Comparison of ENCODE assay signal across 21 mouse cellular contexts in the genomic region with DNA sequence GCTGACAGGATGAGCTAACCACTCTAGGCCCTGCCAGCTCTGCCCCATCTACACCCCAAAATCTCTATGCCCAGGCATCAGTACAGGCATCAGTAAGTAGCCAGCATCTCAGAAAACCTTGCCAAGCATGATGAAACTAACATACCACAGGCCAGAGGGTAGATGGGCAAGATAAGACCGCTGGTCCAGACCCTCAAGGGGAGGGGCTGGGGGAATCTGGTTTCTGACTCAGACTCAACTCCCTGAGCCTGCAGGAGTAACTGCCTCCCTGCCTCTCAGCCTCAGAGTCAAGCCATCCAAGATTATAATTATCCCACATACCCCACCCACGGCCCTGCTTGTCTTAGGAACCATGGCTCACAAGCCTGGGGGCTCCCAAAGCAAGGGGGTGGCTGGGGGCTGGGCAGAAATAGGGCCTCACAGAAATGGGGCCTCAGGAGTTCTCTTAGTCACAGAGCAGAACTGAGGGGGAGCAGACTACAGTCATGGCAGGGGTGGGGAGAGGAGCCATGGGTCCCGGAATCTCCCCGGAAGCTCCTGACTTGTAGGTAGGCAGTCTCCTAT. TPM values are rescaled to one million over a fixed set of nuclear protein-coding genes. Genes with fewer than 3 reads are reported as not detected.
DNase-seq lines count a peak whose midpoint lies in the region; ATAC-seq and TF ChIP-seq lines count a peak whose summit lies in the region.
"Had no signal": no experiment of that assay in that cellular context is flagged by ENCODE, and none has a peak within 500 bp of the region (broad histone marks: within the 10 kb centered on the region; RNA-seq: fewer than 3 reads in every experiment).

No protein-coding gene starts in this region.

- no peak for TF ChIP-seq EP300 in liver, postnatal 0 days (IDR thresholded peaks at IDR 0.05; ENCODE audit: low read depth)

- H3K4me3 ChIP-seq in forebrain, embryonic 12.5 days (replicated peaks) = no peak overlapping the region
- no peak overlapping the region for H3K4me3 ChIP-seq in liver, postnatal 0 days (ENCODE audit: low read depth, low read length)
- H3K4me3 ChIP-seq: embryonic facial prominence, embryonic 12.5 days; forebrain, embryonic 10.5 days had no signal

- H3K4me2 ChIP-seq in forebrain, embryonic 12.5 days = no peak overlapping the region
- no peak overlapping the region for H3K4me2 ChIP-seq in liver, postnatal 0 days (ENCODE audit: low read depth, low read length)
- H3K4me2 ChIP-seq: embryonic facial prominence, embryonic 12.5 days; heart, embryonic 11.5 days had no signal

- no peaks in the 10 kb centered on the region for H3K4me1 ChIP-seq in forebrain, embryonic 12.5 days
- H3K4me1 ChIP-seq in liver, postnatal 0 days (ENCODE audit: insufficient read depth) = no peaks in the 10 kb centered on the region
- H3K4me1 ChIP-seq: embryonic facial prominence, embryonic 12.5 days; forebrain, embryonic 10.5 days had no signal

- no peaks in the 10 kb centered on the region for H3K9me3 ChIP-seq in forebrain, embryonic 12.5 days
- no peaks in the 10 kb centered on the region for H3K9me3 ChIP-seq in liver, postnatal 0 days (ENCODE audit: low read length)
- H3K9me3 ChIP-seq: embryonic facial prominence, embryonic 12.5 days; forebrain, embryonic 10.5 days had no signal

- no peak overlapping the region for H3K27ac ChIP-seq in forebrain, embryonic 12.5 days
- H3K27ac ChIP-seq in liver, postnatal 0 days (ENCODE audit: low read depth) = no peak overlapping the region
- H3K27ac ChIP-seq: embryonic facial prominence, embryonic 12.5 days; forebrain, embryonic 10.5 days; kidney, postnatal 0 days; macrophage had no signal

- no peak for TF ChIP-seq CTCF in liver, postnatal 0 days (IDR thresholded peaks at IDR 0.05; ENCODE audit: low read depth)

- H3K27me3 ChIP-seq in forebrain, embryonic 12.5 days = no peaks in the 10 kb centered on the region
- no peaks in the 10 kb centered on the region for H3K27me3 ChIP-seq in liver, postnatal 0 days (ENCODE audit: insufficient read depth, low read length)
- H3K27me3 ChIP-seq: embryonic facial prominence, embryonic 12.5 days had no signal

- no peak for ATAC-seq in erythroid progenitor cell, adult 5-6 weeks (replicated peaks; ENCODE audit: low FRiP score, poor library complexity, severe bottlenecking)
- ATAC-seq in forebrain, embryonic 12.5 days (ENCODE audit: low FRiP score) = no peak
- ATAC-seq in liver, postnatal 0 days = no peak
- ATAC-seq: inflammation-experienced regulatory T-cells, adult 6 months had no signal

- no peaks in the 10 kb centered on the region for H3K36me3 ChIP-seq in forebrain, embryonic 12.5 days (replicated peaks)
- H3K36me3 ChIP-seq in liver, postnatal 0 days (replicated peaks; ENCODE audit: insufficient read depth, low read length) = no peaks in the 10 kb centered on the region
- H3K36me3 ChIP-seq: embryonic facial prominence, embryonic 12.5 days; forebrain, embryonic 10.5 days had no signal

- WGBS in forebrain, embryonic 12.5 days = 91% methylated on average over 4 of the region's 4 CpGs
- WGBS in liver, postnatal 0 days (ENCODE audit: insufficient replicate concordance) = 67% methylated on average over 4 of the region's 4 CpGs

- H3K9ac ChIP-seq in forebrain, embryonic 12.5 days = no peak overlapping the region
- no peak overlapping the region for H3K9ac ChIP-seq in liver, postnatal 0 days (replicated peaks)
- H3K9ac ChIP-seq: embryonic facial prominence, embryonic 12.5 days had no signal

- peak; percentile 36 for DNase-seq in layer of hippocampus, adult 11-12 months (ENCODE audit: low spot score)
- DNase-seq in layer of hippocampus, postnatal 14 days (ENCODE audit: low spot score in 2 of 2) = no peak
- DNase-seq in brain, adult 2 months (ENCODE audit: low read depth, low spot score) = peak; percentile 92
- DNase-seq in left cerebral cortex, adult 18-20 months (ENCODE audit: low spot score in 2 of 2) = peak; percentile 69 to 80
- peak; percentile 33 for DNase-seq in right cerebral cortex, postnatal 14 days
- DNase-seq in liver, postnatal 0 days = no peak
- DNase-seq: adrenal gland, postnatal 10 days; B cell, adult 2 months; cerebellum, postnatal 25 days; gastrocnemius, postnatal 10 days; lung, adult 18-20 months; midbrain, embryonic 14.5 days had no signal

RNA-seq across cellular contexts. Expression of a gene that starts 38.1 kb away (rescaled TPM):
- 100 to 1,000 TPM; 273 to 305 TPM for total RNA-seq in layer of hippocampus, postnatal 14 days (2021)
- 100 to 1,000 TPM; 190 to 216 TPM for total RNA-seq in left cerebral cortex, adult 18-20 months (2021)
- total RNA-seq in erythroid progenitor cell, adult 5-6 weeks (2015; ENCODE audit: low replicate concordance) = not detected in 2 replicates
- total RNA-seq in erythroid progenitor cell, adult 5-6 weeks (2017; ENCODE audit: low replicate concordance) = not detected in 2 replicates
- polyA plus RNA-seq in forebrain, embryonic 12.5 days (2016; fragmentation: Nextera tagmentation; extraction: Ambion mirVana) = 1.0 and 2.4 TPM in 2 replicates
- not detected in 2 replicates for polyA plus RNA-seq in liver, postnatal 0 days (2015; fragmentation: Nextera tagmentation; extraction: Ambion mirVana)
- total RNA-seq: hematopoietic stem cell, adult 5-6 weeks had no signal
- polyA plus RNA-seq: inflammation-experienced regulatory T-cells, adult 6 months; macrophage had no signal

Comparison
In these comparisons a context has a peak if more than half of its experiments do, and no peak if none do; other contexts are left out.
1. DNase-seq: peak in layer of hippocampus, adult 11-12 months (single experiment), brain, adult 2 months (single experiment), left cerebral cortex, adult 18-20 months (2 of 2) and right cerebral cortex, postnatal 14 days (single experiment); none in layer of hippocampus, postnatal 14 days (0 of 2) and liver, postnatal 0 days (single experiment).
2. RNA of a gene that starts 38.1 kb away (total RNA-seq): 273 to 305 TPM in layer of hippocampus, postnatal 14 days and 190 to 216 TPM in left cerebral cortex, adult 18-20 months; not detected in erythroid progenitor cell, adult 5-6 weeks; every median in the first group is over 100 times any median in the second.